Mouse (Mus musculus) inflammation-experienced regulatory T-cells (primary cell): Measurements from ENCODE around the gene Xlr. TPM values are rescaled to one million over a fixed set of nuclear protein-coding genes. Genes with fewer than 3 reads are reported as not detected.

Experiments used
- polyA plus RNA-seq, 2 experiments: library from polyadenylated mRNA; unstranded; fragments of 100-300 nt; shearing (Covaris generic); gene quantifications; one replicate each; pipeline ENCODE4 v1.2.1; 2017

Gene Xlr
- 1 to 10 TPM; 3.3 to 4.1 TPM for polyA plus RNA-seq

DNA sequence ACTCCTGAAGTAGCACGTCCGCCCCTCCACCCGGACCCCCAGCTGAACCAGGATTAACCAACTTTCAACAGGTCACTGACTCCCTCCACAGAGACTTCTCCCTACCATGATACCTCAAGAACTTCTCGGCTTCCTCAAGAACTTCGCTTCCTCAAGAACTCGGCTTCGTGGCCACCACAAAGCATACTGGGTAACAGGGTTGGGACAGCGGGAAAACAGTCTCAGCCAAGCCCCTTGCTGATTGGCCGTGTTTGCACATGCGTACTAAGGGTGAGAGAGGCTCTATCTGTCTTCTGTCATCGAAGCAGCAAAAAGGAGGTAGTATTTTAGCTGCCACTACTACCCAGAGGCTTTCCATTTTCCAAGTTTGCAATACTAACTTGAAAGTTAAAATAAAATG, at the start of gene Xlr:
Gene Xlr (minus strand): TSS at position 188 of the 400 bp plus-strand sequence.

DNA sequence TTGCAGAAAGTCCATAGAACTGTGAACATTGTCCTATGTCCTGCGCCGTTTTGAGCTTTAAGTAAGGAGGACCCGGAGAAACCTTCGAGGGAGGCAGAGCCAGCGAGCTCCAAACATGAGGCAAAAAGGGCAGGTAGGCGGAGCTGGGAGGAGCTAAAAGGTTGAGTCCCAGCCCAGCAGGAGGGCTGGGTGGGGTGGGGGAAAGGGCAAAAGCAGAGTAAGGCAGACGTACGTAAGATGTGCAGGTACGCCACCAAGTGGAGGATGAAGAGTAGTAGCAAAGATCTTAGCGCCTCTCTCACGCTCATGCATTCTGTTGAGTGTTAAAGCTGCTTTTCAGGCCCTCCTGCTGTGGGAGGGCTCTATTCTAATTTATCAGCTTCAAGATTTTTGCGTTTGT, 21.2 kb downstream of the Xlr start, which contains the start of gene Zfp36l3:
Gene Zfp36l3 (minus strand): TSS at position 119 of the 400 bp plus-strand sequence.

DNA sequence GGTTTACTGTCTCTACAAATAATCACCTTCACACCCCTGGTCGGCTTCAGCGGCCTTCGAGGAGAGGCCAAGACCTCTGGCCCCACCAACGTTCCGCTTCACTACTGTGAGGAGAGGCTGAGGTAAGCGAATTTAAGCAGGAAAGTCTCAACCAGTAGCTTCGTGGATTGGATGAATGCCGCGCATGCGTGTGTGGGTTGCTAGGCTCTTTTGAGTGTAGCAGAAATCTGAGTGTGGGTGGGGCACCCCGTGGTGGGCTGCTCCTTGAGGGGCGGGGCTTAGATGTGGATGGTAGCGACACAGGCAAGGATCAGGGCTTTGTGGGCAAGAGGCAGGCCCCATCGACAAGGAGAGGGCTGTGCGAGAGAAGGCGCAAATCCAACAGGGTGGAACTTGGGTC, 39.8 kb downstream of the Xlr start, which contains the start of gene 1700013H16Rik:
Gene 1700013H16Rik (minus strand): TSS at position 96 of the 400 bp plus-strand sequence.

Other genes with a start within 250 kb of the Xlr start
- gene Rtl8c, start 189.7 kb downstream of the Xlr start, polyA plus RNA-seq, result 10 to 100 TPM; 23.0 to 37.9 TPM
- not detected for gene Gm14597, start 188.7 kb downstream of the Xlr start, polyA plus RNA-seq
- gene Rtl8a, start 154.0 kb downstream of the Xlr start, polyA plus RNA-seq, result 10 to 100 TPM; 28.2 to 30.8 TPM
- 10 to 100 TPM; 22.5 to 25.8 TPM for gene Rtl8b, start 127.3 kb downstream of the Xlr start, polyA plus RNA-seq
- under 1 TPM in 1 of 2 experiments, not detected in 1; 0.14 TPM for gene 4930502E18Rik, start 72.9 kb downstream of the Xlr start, polyA plus RNA-seq
- not detected for gene 1700013H16Rik, start 39.9 kb downstream of the Xlr start, polyA plus RNA-seq
- not detected for gene Zfp36l3, start 21.3 kb downstream of the Xlr start, polyA plus RNA-seq